In the genomic region with DNA sequence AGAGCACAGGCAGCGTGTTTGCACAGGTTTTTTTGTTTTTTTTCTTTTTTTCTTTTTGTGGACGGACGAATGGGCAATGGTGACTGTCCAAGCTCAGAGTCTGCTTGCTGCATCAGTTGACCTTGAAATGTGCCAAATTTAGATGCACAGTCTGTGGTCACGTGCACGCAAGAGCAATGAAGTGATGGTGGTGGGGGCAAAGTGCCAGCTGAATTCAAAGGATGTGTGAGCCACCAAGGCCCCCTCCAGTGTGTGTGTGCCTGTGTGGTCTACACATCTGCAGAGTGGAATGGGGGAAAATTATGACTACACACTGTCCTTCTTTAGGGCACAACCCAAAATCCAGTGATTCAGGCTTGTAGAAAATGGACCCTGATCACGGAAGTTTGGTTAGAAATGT, we compare ENCODE assay signal across 11 mouse cellular contexts. TPM values are rescaled to one million over a fixed set of nuclear protein-coding genes. Genes with fewer than 3 reads are reported as not detected.
DNase-seq lines count a peak whose midpoint lies in the region; ATAC-seq and TF ChIP-seq lines count a peak whose summit lies in the region.
"Had no signal": no experiment of that assay in that cellular context is flagged by ENCODE, and none has a peak within 500 bp of the region (broad histone marks: within the 10 kb centered on the region; RNA-seq: fewer than 3 reads in every experiment).

No protein-coding gene starts in this region.

- TF ChIP-seq POLR2A in brain, embryonic 14.5 days (IDR thresholded peaks at IDR 0.05; ENCODE audit: borderline replicate concordance, extremely low read depth, insufficient read depth, insufficient read length, poor library complexity, severe bottlenecking), result no peak

- no peak for TF ChIP-seq CTCF in brain, embryonic 14.5 days (IDR thresholded peaks at IDR 0.05; ENCODE audit: borderline replicate concordance, extremely low read depth, insufficient read depth, insufficient read length)

- intact Hi-C loops in left cerebral cortex, postnatal 4 days (cut with DNase I), result no loop called here
- intact Hi-C loops in left cerebral cortex, postnatal 36 days (cut with DNase I), result no loop called here

- no peak for ATAC-seq in megakaryocyte-erythroid progenitor cell, adult 5-6 weeks (replicated peaks; ENCODE audit: low FRiP score, low TSS enrichment, poor library complexity, severe bottlenecking)
- ATAC-seq: liver, embryonic 12.5 days had no signal

- DNase-seq in left cerebral cortex, postnatal 4 days, result peak; percentile 92
- DNase-seq in left cerebral cortex, postnatal 36 days (ENCODE audit: low spot score in 2 of 2), result no peak
- DNase-seq in adrenal gland, adult (ENCODE audit: inconsistent age in 2 of 2, low spot score in 1 of 2), result peak; percentile 66 to 79
- peak; percentile 37 for DNase-seq in brain, embryonic 14.5 days (ENCODE audit: low read depth)
- peak; percentile 61 for DNase-seq in heart, postnatal 4 days
- no peak for DNase-seq in urinary bladder, postnatal 25 days (ENCODE audit: low spot score)
- DNase-seq: right cerebral cortex, postnatal 14 days; thymus, postnatal 25 days had no signal

RNA-seq across cellular contexts. Expression of gene Fgf9, which starts 42.8 kb away (rescaled TPM):
- total RNA-seq in left cerebral cortex, postnatal 4 days (2021), result 10 to 100 TPM; 11.8 TPM
- total RNA-seq in left cerebral cortex, postnatal 36 days (2021), result 10 to 100 TPM; 20.3 to 23.4 TPM
- polyA plus RNA-seq in brain, embryonic 14.5 days (2012; rRNA removed), result 4.3 and 7.8 TPM in 2 replicates
- total RNA-seq in heart, postnatal 4 days (2021), result 1 to 10 TPM; 7.7 to 8.3 TPM
- not detected in 2 replicates for total RNA-seq in megakaryocyte-erythroid progenitor cell, adult 5-6 weeks (2014; fragmentation: Nextera tagmentation)
- not detected in 2 replicates for total RNA-seq in megakaryocyte-erythroid progenitor cell, adult 5-6 weeks (2017)
- total RNA-seq: ES-E14 had no signal

Comparison
In these comparisons a context has a peak if more than half of its experiments do, and no peak if none do; other contexts are left out.
1. DNase-seq: peak in left cerebral cortex, postnatal 4 days (single experiment), adrenal gland, adult (2 of 2), brain, embryonic 14.5 days (single experiment) and heart, postnatal 4 days (single experiment); none in left cerebral cortex, postnatal 36 days (0 of 2) and urinary bladder, postnatal 25 days (single experiment).
2. RNA of gene Fgf9, which starts 42.8 kb away (total RNA-seq): 20.3 to 23.4 TPM in left cerebral cortex, postnatal 36 days, 11.8 TPM in left cerebral cortex, postnatal 4 days and 7.7 to 8.3 TPM in heart, postnatal 4 days; not detected in megakaryocyte-erythroid progenitor cell, adult 5-6 weeks; every median in the first group is over 4 times any median in the second.